Mouse (Mus musculus): ENCODE data around the gene Trim3. TPM values are rescaled to one million over a fixed set of nuclear protein-coding genes. Genes with fewer than 3 reads are reported as not detected.

Gene Trim3
- total RNA-seq, 2 experiments from 2014 or later: 124 to 145 TPM

DNA sequence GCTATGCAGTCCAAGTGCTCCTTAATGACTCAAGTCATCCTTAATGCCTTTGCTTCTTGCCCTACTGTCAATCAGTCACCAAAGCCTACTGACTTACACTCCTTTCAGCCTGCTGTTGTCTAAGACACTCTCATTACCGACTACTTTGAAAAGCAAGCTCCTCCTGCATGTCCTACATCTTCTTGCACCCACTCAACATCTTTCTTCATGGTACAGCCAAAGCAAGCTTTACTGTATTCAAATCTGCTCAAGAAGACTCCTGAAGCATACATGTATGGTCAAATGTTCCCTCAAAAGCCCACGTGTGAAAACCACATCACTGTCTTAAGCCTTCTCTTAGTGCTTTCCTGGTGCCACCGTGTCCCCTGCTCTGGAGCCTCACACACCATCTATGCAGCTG lies 70.0 kb downstream of the Trim3 start:
- no peak for DNase-seq (ENCODE audit: extremely low spot score in 1 of 2, low spot score in 1 of 2)

DNA sequence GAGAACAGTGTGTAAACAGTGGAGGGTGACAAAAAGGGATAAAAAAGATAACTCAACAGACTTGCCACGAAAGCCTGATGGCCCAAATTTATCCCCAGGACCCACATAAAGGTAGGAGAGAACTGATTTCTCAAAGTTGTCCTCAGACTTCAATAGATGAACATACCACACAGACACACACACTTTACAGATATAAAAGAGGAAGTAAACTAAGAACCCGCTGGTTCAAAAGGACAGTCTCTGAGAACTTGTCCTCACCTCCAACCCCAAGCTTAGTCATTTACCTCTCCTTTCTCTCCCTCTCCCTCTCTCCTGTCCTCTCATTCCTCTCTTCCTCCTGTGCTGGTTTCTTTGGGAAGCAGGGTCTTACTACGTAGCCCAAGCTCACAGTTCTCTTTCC lies 71.1 kb downstream of the Trim3 start:
- DNase-seq (ENCODE audit: extremely low spot score in 1 of 2, low spot score in 1 of 2): no peak

DNA sequence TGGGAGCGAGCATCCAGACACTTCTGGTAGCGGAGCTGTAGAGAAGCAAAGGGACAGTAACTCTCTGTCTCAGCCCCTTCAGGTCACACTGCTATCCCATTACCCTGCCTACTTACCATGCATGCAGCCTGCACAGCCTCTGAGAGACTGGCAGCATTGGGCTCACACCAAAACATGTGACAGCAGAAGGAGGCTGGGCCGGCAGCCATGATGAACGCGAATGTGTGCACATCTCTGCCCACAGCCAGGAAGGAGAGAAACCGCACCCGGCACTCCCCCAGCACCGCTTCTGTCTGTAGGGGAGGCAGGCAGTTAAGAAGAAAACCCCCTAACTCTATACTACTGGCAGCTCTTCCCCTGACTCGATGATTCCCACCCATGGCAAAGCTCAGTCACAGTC lies 74.4 kb downstream of the Trim3 start:
- DNase-seq (ENCODE audit: extremely low spot score in 1 of 2, low spot score in 1 of 2): no peak

DNA sequence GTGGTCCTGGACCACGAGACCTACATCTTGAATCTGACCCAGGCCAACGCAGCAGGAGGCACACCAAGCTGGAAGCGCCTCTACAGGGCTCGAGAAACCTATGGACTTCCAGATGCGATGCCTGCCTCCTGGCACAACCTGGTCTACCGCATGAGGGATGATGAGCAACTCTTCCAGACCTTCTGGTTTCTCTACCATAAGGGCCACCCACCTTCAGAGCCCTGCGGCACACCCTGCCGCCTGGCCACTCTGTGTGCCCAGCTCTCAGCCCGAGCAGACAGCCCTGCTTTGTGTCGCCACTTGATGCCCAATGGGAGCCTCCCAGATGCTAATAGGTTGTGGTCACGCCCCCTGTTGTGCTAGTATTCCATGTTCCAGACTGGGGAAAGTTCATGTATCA lies 75.7 kb downstream of the Trim3 start:
- DNase-seq (ENCODE audit: extremely low spot score in 1 of 2, low spot score in 1 of 2): no peak

DNA sequence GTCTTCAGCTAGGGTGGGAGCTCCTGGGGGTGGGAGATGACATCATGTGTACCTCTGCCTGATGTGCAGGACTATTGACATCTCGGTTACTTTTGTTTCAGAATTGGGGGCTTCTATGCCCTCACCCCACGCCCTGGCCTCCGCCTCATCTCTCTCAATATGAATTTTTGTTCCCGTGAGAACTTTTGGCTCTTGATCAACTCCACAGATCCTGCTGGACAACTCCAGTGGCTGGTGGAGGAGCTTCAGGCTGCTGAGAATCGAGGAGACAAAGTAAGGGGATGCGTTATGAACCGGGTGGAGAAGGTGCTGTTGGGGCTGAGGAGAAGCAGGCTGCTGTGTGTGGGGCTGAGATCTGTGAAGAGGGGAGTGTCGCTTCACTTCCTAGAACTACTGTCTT lies 77.0 kb downstream of the Trim3 start:
- no peak for DNase-seq (ENCODE audit: extremely low spot score in 1 of 2, low spot score in 1 of 2)

DNA sequence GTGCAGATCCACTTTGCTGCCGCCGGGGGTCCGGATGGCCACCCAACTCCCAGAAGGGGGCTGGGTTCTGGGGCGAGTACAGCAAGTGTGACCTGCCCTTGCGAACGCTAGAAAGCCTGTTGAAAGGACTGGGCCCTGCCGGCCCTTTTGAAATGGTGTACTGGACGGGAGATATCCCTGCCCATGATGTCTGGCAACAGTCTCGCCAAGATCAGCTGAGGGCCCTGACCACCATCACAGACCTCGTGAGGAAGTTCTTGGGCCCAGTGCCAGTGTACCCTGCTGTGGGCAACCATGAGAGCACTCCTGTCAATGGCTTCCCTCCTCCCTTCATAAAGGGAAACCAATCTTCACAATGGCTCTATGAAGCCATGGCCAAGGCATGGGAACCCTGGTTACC lies 77.8 kb downstream of the Trim3 start:
- no peak for DNase-seq (ENCODE audit: extremely low spot score in 1 of 2, low spot score in 1 of 2)

Other genes with a start within 250 kb of the Trim3 start
- 10 to 100 TPM; 52.9 to 66.4 TPM for gene Fam160a2, start 233.5 kb downstream of the Trim3 start, total RNA-seq (2021)
- under 1 TPM; 0.52 to 0.66 TPM for gene Cnga4, start 229.0 kb downstream of the Trim3 start, total RNA-seq (2021)
- 1 to 10 TPM; 6.3 to 9.6 TPM for gene Cckbr, start 207.8 kb downstream of the Trim3 start, total RNA-seq (2021)
- gene Cavin3, start 151.3 kb downstream of the Trim3 start, total RNA-seq (2021): 10 to 100 TPM; 14.2 to 14.9 TPM
- gene Smpd1, start 79.2 kb downstream of the Trim3 start, total RNA-seq (2021): 10 to 100 TPM; 89.3 to 93.6 TPM
- gene Apbb1, start 51.9 kb downstream of the Trim3 start, total RNA-seq (2021): 100 to 1,000 TPM; 371 to 404 TPM
- gene Hpx, start 33.4 kb downstream of the Trim3 start, total RNA-seq (2021): not detected
- gene Timm10b, start 6.5 kb upstream of the Trim3 start, total RNA-seq (2021): 10 to 100 TPM; 71.3 to 86.2 TPM
- 100 to 1,000 TPM in 1 of 2 experiments, 10 to 100 TPM in 1; 94.0 to 102 TPM for gene Arfip2, start 6.8 kb upstream of the Trim3 start, total RNA-seq (2021)
- gene Gm45799, start 7.0 kb upstream of the Trim3 start, total RNA-seq (2021): 1 to 10 TPM; 8.8 to 9.6 TPM
- 1 to 10 TPM; 4.6 to 5.4 TPM for gene Dnhd1, start 17.3 kb upstream of the Trim3 start, total RNA-seq (2021)
- gene Ilk, start 103.0 kb upstream of the Trim3 start, total RNA-seq (2021): 10 to 100 TPM; 79.7 to 88.1 TPM
- 10 to 100 TPM in 1 of 2 experiments, 1 to 10 TPM in 1; 9.2 to 10.7 TPM for gene Rrp8, start 103.8 kb upstream of the Trim3 start, total RNA-seq (2021)
- 100 to 1,000 TPM; 122 to 128 TPM for gene Taf10, start 110.8 kb upstream of the Trim3 start, total RNA-seq (2021)
- 10 to 100 TPM; 61.4 to 61.8 TPM for gene Tpp1, start 118.7 kb upstream of the Trim3 start, total RNA-seq (2021)
- gene Dchs1, start 154.1 kb upstream of the Trim3 start, total RNA-seq (2021): 10 to 100 TPM; 15.9 to 18.3 TPM
- gene Mrpl17, start 177.5 kb upstream of the Trim3 start, total RNA-seq (2021): 100 to 1,000 TPM in 1 of 2 experiments, 10 to 100 TPM in 1; 95.6 to 113 TPM